Mouse (Mus musculus) v-Abl transformed pro-B cells (cell line): ENCODE results near the gene Atp2a2.

Experiments used
- in situ Hi-C, 2 experiments: fragments of 400-800 bp; cut with MboI; formaldehyde crosslinking; loops; one replicate each; pipeline ENCODE4 v1.15.1; 2025; ENCODE audit not compliant: unreplicated experiment in 2 of 2

The Atp2a2 gene

GRCm38 (mm10) chr5:122502077-122502941, at the start of gene Atp2a2:
TSS of gene Atp2a2 (minus strand) at chr5:122502225.
- in situ Hi-C loops: no loop called here

- in situ Hi-C loops: no loop called here
Observed at GRCm38 (mm10) chr5:122550460-122550859, 48.4 kb upstream of the Atp2a2 start.

GRCm38 (mm10) chr5:122548671-122549070, 46.6 kb upstream of the Atp2a2 start:
- in situ Hi-C loops: loop anchor here in 1 of 2 experiments (25.0 kb wide), 1 partner anchor 636 kb away; no protein-coding TSS in a partner anchor

- in situ Hi-C loops: loop anchor here in 1 of 2 experiments (25.0 kb wide), 1 partner anchor 636 kb away; no protein-coding TSS in a partner anchor
Observed at GRCm38 (mm10) chr5:122547810-122548209, 45.8 kb upstream of the Atp2a2 start.

- in situ Hi-C loops: loop anchor here in 1 of 2 experiments (25.0 kb wide), 1 partner anchor 635 kb away; no protein-coding TSS in a partner anchor
Observed at GRCm38 (mm10) chr5:122547251-122547714, 45.3 kb upstream of the Atp2a2 start.

GRCm38 (mm10) chr5:122543392-122543791, 41.4 kb upstream of the Atp2a2 start:
- in situ Hi-C loops: loop anchor here in 1 of 2 experiments (25.0 kb wide), 1 partner anchor 631 kb away; no protein-coding TSS in a partner anchor

- in situ Hi-C loops: loop anchor here in 1 of 2 experiments (25.0 kb wide), 1 partner anchor 630 kb away; no protein-coding TSS in a partner anchor
Observed at GRCm38 (mm10) chr5:122541871-122542270, 39.8 kb upstream of the Atp2a2 start.

GRCm38 (mm10) chr5:122538077-122538476, 36.1 kb upstream of the Atp2a2 start:
- in situ Hi-C loops: loop anchor here in 1 of 2 experiments (25.0 kb wide), 1 partner anchor 626 kb away; no protein-coding TSS in a partner anchor

GRCm38 (mm10) chr5:122537654-122538053, 35.6 kb upstream of the Atp2a2 start:
- in situ Hi-C loops: loop anchor here in 1 of 2 experiments (25.0 kb wide), 1 partner anchor 625 kb away; no protein-coding TSS in a partner anchor

- in situ Hi-C loops: loop anchor here in 1 of 2 experiments (25.0 kb wide), 1 partner anchor 622 kb away; no protein-coding TSS in a partner anchor
Observed at GRCm38 (mm10) chr5:122533884-122534283, 31.9 kb upstream of the Atp2a2 start.

GRCm38 (mm10) chr5:122529913-122530604, 28.0 kb upstream of the Atp2a2 start:
- in situ Hi-C loops: loop anchor here in 1 of 2 experiments (25.0 kb wide), 1 partner anchor 618 kb away; no protein-coding TSS in a partner anchor

GRCm38 (mm10) chr5:122529316-122529715, 27.3 kb upstream of the Atp2a2 start:
- in situ Hi-C loops: loop anchor here in 1 of 2 experiments (25.0 kb wide), 1 partner anchor 617 kb away; no protein-coding TSS in a partner anchor

GRCm38 (mm10) chr5:122528591-122528990, 26.6 kb upstream of the Atp2a2 start:
- in situ Hi-C loops: loop anchor here in 1 of 2 experiments (25.0 kb wide), 1 partner anchor 616 kb away; no protein-coding TSS in a partner anchor

GRCm38 (mm10) chr5:122527761-122528160, 25.7 kb upstream of the Atp2a2 start:
- in situ Hi-C loops: loop anchor here in 1 of 2 experiments (25.0 kb wide), 1 partner anchor 615 kb away; no protein-coding TSS in a partner anchor

GRCm38 (mm10) chr5:122526878-122527730, 25.1 kb upstream of the Atp2a2 start:
- in situ Hi-C loops: loop anchor here in 1 of 2 experiments (25.0 kb wide), 1 partner anchor 615 kb away; no protein-coding TSS in a partner anchor

- in situ Hi-C loops: loop anchor here in 1 of 2 experiments (25.0 kb wide), 1 partner anchor 614 kb away; no protein-coding TSS in a partner anchor
Observed at GRCm38 (mm10) chr5:122526405-122526804, 24.4 kb upstream of the Atp2a2 start.

GRCm38 (mm10) chr5:122525238-122525931, 23.4 kb upstream of the Atp2a2 start:
- in situ Hi-C loops: loop anchor here in 1 of 2 experiments (25.0 kb wide), 1 partner anchor 613 kb away; no protein-coding TSS in a partner anchor

- in situ Hi-C loops: loop anchor here in 1 of 2 experiments (25.0 kb wide), 1 partner anchor 613 kb away; no protein-coding TSS in a partner anchor
Observed at GRCm38 (mm10) chr5:122524854-122525237, 22.8 kb upstream of the Atp2a2 start.
